Mouse (Mus musculus): ENCODE results near the gene Ppp1r8. TPM values are rescaled to one million over a fixed set of nuclear protein-coding genes. Genes with fewer than 3 reads are reported as not detected.
"Not testable (repeated sequence)": the region's sequence is repeated elsewhere in the genome, so short reads cannot be mapped to it uniquely, and the experiment has no call there.

Gene Ppp1r8
- polyA plus RNA-seq, 1 experiment from 2014 or later, result 64.0 TPM

GRCm38 (mm10) chr4:132805146-132805545 is 37.8 kb downstream of the Ppp1r8 start:
- Histone ChIP-seq H3K9ac (no peak overlapping the region), H3K9me3 (no peaks in the 10 kb centered on the region), H3K27me3 (no peaks in the 10 kb centered on the region), H3K4me1 (no peaks in the 10 kb centered on the region), H3K4me2 (no peak overlapping the region), H3K4me3 (no peak overlapping the region), H3K36me3 (no peaks in the 10 kb centered on the region), H3K27ac (no peak overlapping the region)
- 80% methylated on average over 5 of the region's 5 CpGs for WGBS
- ATAC-seq (ENCODE audit: insufficient number of reproducible peaks, insufficient read depth, low FRiP score, low TSS enrichment, low read depth), result no peak

GRCm38 (mm10) chr4:132804331-132804730 is 38.6 kb downstream of the Ppp1r8 start:
- no peaks in the 10 kb centered on the region for H3K36me3 ChIP-seq
- no peak for ATAC-seq (ENCODE audit: insufficient number of reproducible peaks, insufficient read depth, low FRiP score, low TSS enrichment, low read depth)
- 88% methylated on average over 6 of the region's 6 CpGs for WGBS
- H3K4me3 ChIP-seq, result no peak overlapping the region
- no peaks in the 10 kb centered on the region for H3K27me3 ChIP-seq
- no peak overlapping the region for H3K9ac ChIP-seq
- H3K9me3 ChIP-seq, result no peaks in the 10 kb centered on the region
- H3K4me1 ChIP-seq, result no peaks in the 10 kb centered on the region
- H3K4me2 ChIP-seq, result no peak overlapping the region
- no peak overlapping the region for H3K27ac ChIP-seq

- Histone ChIP-seq H3K4me1 (no peaks in the 10 kb centered on the region), H3K9ac (no peak overlapping the region), H3K4me3 (no peak overlapping the region), H3K36me3 (no peaks in the 10 kb centered on the region), H3K9me3 (no peaks in the 10 kb centered on the region), H3K27ac (no peak overlapping the region), H3K4me2 (no peak overlapping the region), H3K27me3 (no peaks in the 10 kb centered on the region)
- WGBS, result 97% methylated on average over 7 of the region's 7 CpGs
- no peak for ATAC-seq (ENCODE audit: insufficient number of reproducible peaks, insufficient read depth, low FRiP score, low TSS enrichment, low read depth)
Observed at GRCm38 (mm10) chr4:132803876-132804275, 39.1 kb downstream of the Ppp1r8 start.

- ATAC-seq (ENCODE audit: insufficient number of reproducible peaks, insufficient read depth, low FRiP score, low TSS enrichment, low read depth), result no peak
- H3K4me2 ChIP-seq, result no peak overlapping the region
- H3K4me3 ChIP-seq, result no peak overlapping the region
- H3K9me3 ChIP-seq, result no peaks in the 10 kb centered on the region
- no peaks in the 10 kb centered on the region for H3K36me3 ChIP-seq
- H3K4me1 ChIP-seq, result no peaks in the 10 kb centered on the region
- H3K27me3 ChIP-seq, result no peaks in the 10 kb centered on the region
- WGBS, result 87% methylated on average over 5 of the region's 5 CpGs
- H3K27ac ChIP-seq, result no peak overlapping the region
- no peak overlapping the region for H3K9ac ChIP-seq
Observed at GRCm38 (mm10) chr4:132803212-132803611, 39.8 kb downstream of the Ppp1r8 start.

- Histone ChIP-seq H3K9ac (no peak overlapping the region), H3K27me3 (peaks cover 6% of the 10 kb centered on the region; the same call in 1 of the 2 replicates), H3K4me1 (no peaks in the 10 kb centered on the region), H3K4me3 (no peak overlapping the region), H3K9me3 (no peaks in the 10 kb centered on the region), H3K27ac (no peak overlapping the region), H3K4me2 (no peak overlapping the region), H3K36me3 (no peaks in the 10 kb centered on the region)
- ATAC-seq (ENCODE audit: insufficient number of reproducible peaks, insufficient read depth, low FRiP score, low TSS enrichment, low read depth), result no peak
- 67% methylated on average over 16 of the region's 16 CpGs for WGBS
Observed at GRCm38 (mm10) chr4:132802171-132802637, 40.8 kb downstream of the Ppp1r8 start.

GRCm38 (mm10) chr4:132801176-132802077 is 41.5 kb downstream of the Ppp1r8 start:
- Histone ChIP-seq H3K36me3 (no peaks in the 10 kb centered on the region), H3K4me2 (no peak overlapping the region), H3K4me1 (no peaks in the 10 kb centered on the region), H3K9ac (no peak overlapping the region), H3K27me3 (peaks cover 10% of the 10 kb centered on the region), H3K27ac (no peak overlapping the region), H3K4me3 (no peak overlapping the region), H3K9me3 (no peaks in the 10 kb centered on the region)
- 89% methylated on average over 18 of the region's 18 CpGs for WGBS
- ATAC-seq (ENCODE audit: insufficient number of reproducible peaks, insufficient read depth, low FRiP score, low TSS enrichment, low read depth), result no peak

- Histone ChIP-seq H3K4me2 (no peak overlapping the region), H3K4me1 (peaks cover 5% of the 10 kb centered on the region; the same call in 1 of the 2 replicates), H3K9me3 (no peaks in the 10 kb centered on the region), H3K36me3 (no peaks in the 10 kb centered on the region), H3K9ac (no peak overlapping the region), H3K27me3 (peaks cover 25% of the 10 kb centered on the region), H3K4me3 (no peak overlapping the region), H3K27ac (no peak overlapping the region)
- ATAC-seq (ENCODE audit: insufficient number of reproducible peaks, insufficient read depth, low FRiP score, low TSS enrichment, low read depth), result no peak
- WGBS, result 88% methylated on average over 4 of the region's 4 CpGs
Observed at GRCm38 (mm10) chr4:132799845-132800244, 43.1 kb downstream of the Ppp1r8 start.

- ATAC-seq (ENCODE audit: insufficient number of reproducible peaks, insufficient read depth, low FRiP score, low TSS enrichment, low read depth); H3K9me3 ChIP-seq; H3K4me3 ChIP-seq; H3K36me3 ChIP-seq; H3K27ac ChIP-seq; H3K4me2 ChIP-seq; H3K9ac ChIP-seq; H3K4me1 ChIP-seq: not testable (repeated sequence)
- 82% methylated on average over 3 of the region's 3 CpGs for WGBS
- peaks cover 33% of the 10 kb centered on the region for H3K27me3 ChIP-seq
Observed at GRCm38 (mm10) chr4:132798666-132799065, 44.3 kb downstream of the Ppp1r8 start.

GRCm38 (mm10) chr4:132798028-132798427 is 44.9 kb downstream of the Ppp1r8 start:
- peaks cover 33% of the 10 kb centered on the region for H3K27me3 ChIP-seq
- no peak overlapping the region for H3K4me3 ChIP-seq
- peaks cover 5% of the 10 kb centered on the region; the same call in 1 of the 2 replicates for H3K4me1 ChIP-seq
- H3K9ac ChIP-seq, result no peak overlapping the region
- no peaks in the 10 kb centered on the region for H3K36me3 ChIP-seq
- ATAC-seq (ENCODE audit: insufficient number of reproducible peaks, insufficient read depth, low FRiP score, low TSS enrichment, low read depth), result no peak
- no peaks in the 10 kb centered on the region for H3K9me3 ChIP-seq
- H3K4me2 ChIP-seq, result no peak overlapping the region
- no peak overlapping the region for H3K27ac ChIP-seq
- WGBS, result 69% methylated on average over 4 of the region's 4 CpGs

- no peak overlapping the region for H3K27ac ChIP-seq
- no peaks in the 10 kb centered on the region for H3K9me3 ChIP-seq
Observed at GRCm38 (mm10) chr4:132797461-132797860, 45.5 kb downstream of the Ppp1r8 start.

GRCm38 (mm10) chr4:132796196-132796886 is 46.6 kb downstream of the Ppp1r8 start, which contains the start of gene Themis2:
Themis2 (minus strand) TSS chr4:132796387.
- ATAC-seq (ENCODE audit: insufficient number of reproducible peaks, insufficient read depth, low FRiP score, low TSS enrichment, low read depth), result no peak
- Histone ChIP-seq H3K27ac (no peak within 1 kb of the TSS), H3K4me2 (peak within 1 kb of the TSS; percentile 60), H3K4me3 (peak within 1 kb of the TSS; percentile 41), H3K9ac (peak within 1 kb of the TSS; percentile 59), H3K36me3 (no peaks in the 10 kb centered on the region), H3K9me3 (no peaks in the 10 kb centered on the region), H3K27me3 (peaks cover 33% of the 10 kb centered on the region), H3K4me1 (peaks cover 5% of the 10 kb centered on the region; the same call in 1 of the 2 replicates)
- 2% methylated on average over 21 of the region's 21 CpGs for WGBS

More at GRCm38 (mm10) chr4:132797461-132797860, 45.5 kb downstream of the Ppp1r8 start:
- 72% methylated on average over 1 of the region's 1 CpGs for WGBS
- ATAC-seq (ENCODE audit: insufficient number of reproducible peaks, insufficient read depth, low FRiP score, low TSS enrichment, low read depth), result no peak
- Histone ChIP-seq H3K9ac (no peak overlapping the region), H3K27me3 (peaks cover 33% of the 10 kb centered on the region), H3K4me2 (no peak overlapping the region), H3K36me3 (no peaks in the 10 kb centered on the region), H3K4me3 (no peak overlapping the region), H3K4me1 (peaks cover 5% of the 10 kb centered on the region; the same call in 1 of the 2 replicates)

Data from embryonic facial prominence, embryonic 13.5 days (tissue).